Mouse (Mus musculus) layer of hippocampus, adult 2 months (tissue): ENCODE measurements around the gene Msh2. TPM values are rescaled to one million over a fixed set of nuclear protein-coding genes. Genes with fewer than 3 reads are reported as not detected.
"Not testable (repeated sequence)": the region's sequence is repeated elsewhere in the genome, so short reads cannot be mapped to it uniquely, and the experiment has no call there.

Experiments
- DNase-seq, 2 experiments: peaks; one replicate each; pipeline ENCODE4 v3.0.0; 2022; ENCODE audit warnings: low spot score in 2 of 2
- H3K27ac ChIP-seq: fragments of 200-600 bp; 2 replicates; pipeline ENCODE4 v1.8.1; 2022
- H3K4me3 ChIP-seq: fragments of 200-600 bp; 2 replicates; pipeline ENCODE4 v1.8.1; 2022; ENCODE audit warnings: mild to moderate bottlenecking
- CTCF ChIP-seq: fragments of 200-600 bp; conservative IDR thresholded peaks from 2 replicates; pipeline ENCODE4 v1.8.1; 2022; ENCODE audit warnings: antibody characterized with exemption, mild to moderate bottlenecking, moderate library complexity
- long read RNA-seq, 2 experiments: library from polyadenylated mRNA; stranded (forward); transcript quantifications; one replicate each; pipeline ENCODE4 v2.0.0; 2021; ENCODE audit warnings: borderline mapping rate in 2 of 2
- total RNA-seq, 2 experiments: library from RNA; stranded (reverse); gene quantifications; 2 replicates each; pipeline ENCODE4 v1.2.3; 2021

Gene Msh2
- total RNA-seq, result 10 to 100 TPM; 40.2 to 41.2 TPM
- long read RNA-seq, experiment 1, transcript Msh2-201 (16 exons, 3,283 nt), result major isoform, 49 of 70 reads
- long read RNA-seq, experiment 1, partial matches to known transcripts, result 5 of 70 reads
- long read RNA-seq, experiment 1, other reads (novel, unspliced or antisense), result 16 of 70 reads
- long read RNA-seq, experiment 2, transcript Msh2-201 (16 exons, 3,283 nt), result major isoform, 58 of 76 reads
- long read RNA-seq, experiment 2, partial matches to known transcripts, result 3 of 76 reads
- long read RNA-seq, experiment 2, other reads (novel, unspliced or antisense), result 14 of 76 reads

GRCm38 (mm10) chr17:87671890-87672660 lies at the start of gene Msh2:
Gene Msh2 (plus strand): TSS chr17:87672330.
- TF ChIP-seq CTCF, result peak; percentile 39
- peak within 1 kb of the TSS; percentile 86 for H3K4me3 ChIP-seq
- H3K27ac ChIP-seq, result peak within 1 kb of the TSS; percentile 82
- DNase-seq, result peak; percentile 97 to 98

DNA sequence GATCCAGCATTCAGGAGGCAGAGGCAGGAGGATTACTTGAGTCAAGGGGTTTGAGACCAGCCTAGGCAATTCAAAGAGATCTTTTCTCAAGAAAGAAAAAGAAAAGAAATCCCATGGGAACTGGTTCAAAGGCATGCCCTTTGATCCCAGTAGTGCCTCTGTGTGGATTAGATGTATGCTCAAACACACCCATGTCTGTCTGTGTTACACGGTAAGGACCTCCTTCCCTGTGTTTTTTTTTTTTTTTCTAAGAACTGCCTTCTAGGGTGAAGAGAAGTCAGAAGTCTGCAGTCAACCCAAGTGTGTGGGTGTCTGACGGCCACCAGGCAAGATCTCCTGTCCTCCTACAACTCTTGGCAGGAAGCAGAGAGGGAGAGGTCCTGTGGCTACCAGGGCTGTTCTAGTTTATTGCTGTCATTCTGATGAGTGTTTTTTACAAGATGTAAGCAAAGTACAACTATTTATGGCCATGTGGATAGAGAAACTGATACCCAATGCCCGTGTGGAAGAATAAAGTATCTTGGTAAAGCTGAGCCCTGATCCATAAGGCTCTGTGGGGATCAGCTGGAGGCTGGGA lies 46.5 kb upstream of the Msh2 start:
- Histone ChIP-seq H3K27ac (no peak overlapping the region), H3K4me3 (no peak overlapping the region)
- no peak for DNase-seq
- TF ChIP-seq CTCF, result no peak

DNA sequence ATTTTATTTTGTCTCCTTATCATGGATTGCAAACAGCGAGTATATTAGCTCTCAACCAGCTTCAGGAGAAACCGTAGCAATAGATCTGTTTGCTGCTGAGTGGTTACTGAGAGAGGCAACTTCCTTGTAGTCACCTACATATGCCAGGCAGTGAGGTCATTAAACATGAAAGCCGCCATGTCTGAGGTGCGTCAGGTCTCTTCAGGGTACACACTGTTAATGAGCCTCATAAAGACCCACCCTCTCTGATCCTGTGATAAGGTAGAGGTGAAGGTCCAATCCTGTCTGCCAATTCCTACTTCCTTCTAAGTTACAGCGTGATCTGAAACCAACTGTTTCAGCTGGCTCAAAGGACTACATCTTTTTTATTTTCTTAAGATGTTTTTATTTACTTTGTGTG lies 44.0 kb upstream of the Msh2 start:
- DNase-seq, result no peak
- TF ChIP-seq CTCF, result no peak
- Histone ChIP-seq H3K27ac (no peak overlapping the region), H3K4me3 (no peak overlapping the region)

DNA sequence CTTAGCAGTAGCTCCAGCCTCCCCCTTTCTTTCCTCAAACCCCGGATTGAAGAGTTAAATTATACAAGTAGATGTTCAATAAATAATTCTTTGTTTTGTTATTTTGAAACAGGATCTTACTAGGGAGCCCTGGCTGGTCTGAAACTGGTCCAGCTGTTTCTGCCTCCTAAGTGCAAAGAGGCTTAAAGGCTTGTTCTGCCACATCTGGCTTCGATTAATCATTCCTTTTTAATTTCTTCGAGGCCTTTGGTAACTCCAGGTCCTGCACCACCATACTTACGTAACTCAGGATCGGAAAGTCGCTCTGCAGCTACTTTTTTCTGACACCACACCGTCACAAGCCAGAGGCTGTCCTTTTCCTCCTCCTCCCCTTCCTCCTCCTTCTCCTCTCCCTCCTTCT lies 43.4 kb upstream of the Msh2 start:
- Histone ChIP-seq H3K4me3 (no peak overlapping the region), H3K27ac (no peak overlapping the region)
- no peak for TF ChIP-seq CTCF
- no peak for DNase-seq

DNA sequence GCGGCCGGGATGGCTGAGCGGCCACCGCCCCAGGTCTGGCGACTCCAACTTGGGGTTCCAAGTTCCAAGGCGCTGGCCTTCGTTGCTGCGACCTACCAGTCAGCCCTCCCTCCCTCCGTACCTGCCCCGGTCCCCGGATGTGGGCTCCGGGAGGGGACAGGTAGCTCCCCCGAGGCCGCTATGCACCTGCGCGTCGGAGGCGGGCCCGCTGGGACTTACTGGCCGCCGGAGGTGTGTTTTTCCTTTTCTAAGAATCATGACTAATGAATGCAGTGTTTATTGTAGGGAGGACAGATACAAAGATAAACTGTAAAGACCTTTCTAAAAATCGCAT lies 35.1 kb upstream of the Msh2 start:
- DNase-seq, result no peak
- TF ChIP-seq CTCF, result no peak
- H3K27ac ChIP-seq, result no peak overlapping the region
- peak overlapping the region; percentile 34; the same call in 1 of the 2 replicates for H3K4me3 ChIP-seq

GRCm38 (mm10) chr17:87639242-87639641 lies 32.9 kb upstream of the Msh2 start:
- 0 out of 2 replicates have a peak, but pooled peaks have one; percentile 19 for TF ChIP-seq CTCF
- no peak for DNase-seq
- H3K27ac ChIP-seq, result no peak overlapping the region

GRCm38 (mm10) chr17:87640272-87640671 lies 31.9 kb upstream of the Msh2 start:
- Histone ChIP-seq H3K4me3 (no peak overlapping the region), H3K27ac (no peak overlapping the region)
- no peak for TF ChIP-seq CTCF
- no peak for DNase-seq

More at GRCm38 (mm10) chr17:87639242-87639641, 32.9 kb upstream of the Msh2 start:
- H3K4me3 ChIP-seq, result no peak overlapping the region

GRCm38 (mm10) chr17:87641006-87641405 lies 31.1 kb upstream of the Msh2 start:
- no peak for TF ChIP-seq CTCF
- Histone ChIP-seq H3K4me3 (no peak overlapping the region), H3K27ac (no peak overlapping the region)
- DNase-seq, result no peak

- no peak for TF ChIP-seq CTCF
- no peak overlapping the region for H3K4me3 ChIP-seq
- no peak overlapping the region for H3K27ac ChIP-seq
- DNase-seq, result no peak
Observed at GRCm38 (mm10) chr17:87642744-87643143, 29.4 kb upstream of the Msh2 start.

DNA sequence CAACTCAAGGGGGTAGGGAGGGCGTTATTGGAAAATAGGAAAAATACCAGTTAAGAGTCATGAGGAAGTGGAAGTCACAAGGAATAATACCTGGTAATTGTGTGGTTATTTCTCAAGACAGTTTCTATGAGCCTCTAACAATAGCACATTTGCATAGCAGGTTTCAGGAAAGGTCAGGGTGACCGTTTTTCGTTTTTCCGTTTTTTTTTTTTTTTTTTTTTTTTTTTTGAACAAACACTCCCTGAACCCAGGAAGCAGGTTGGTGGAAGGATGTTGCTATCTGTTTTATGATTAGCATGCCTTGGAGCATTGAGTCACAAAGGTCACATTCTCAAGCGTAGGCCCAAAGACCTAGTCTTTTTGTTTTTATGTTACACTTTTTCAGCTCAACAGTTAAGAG lies 16.5 kb upstream of the Msh2 start:
- DNase-seq, H3K4me3 ChIP-seq, H3K27ac ChIP-seq: not testable (repeated sequence)

- peak; percentile 56 for TF ChIP-seq CTCF
- H3K27ac ChIP-seq, DNase-seq, H3K4me3 ChIP-seq: not testable (repeated sequence)
Observed at GRCm38 (mm10) chr17:87661958-87662573, 10.1 kb upstream of the Msh2 start.

DNA sequence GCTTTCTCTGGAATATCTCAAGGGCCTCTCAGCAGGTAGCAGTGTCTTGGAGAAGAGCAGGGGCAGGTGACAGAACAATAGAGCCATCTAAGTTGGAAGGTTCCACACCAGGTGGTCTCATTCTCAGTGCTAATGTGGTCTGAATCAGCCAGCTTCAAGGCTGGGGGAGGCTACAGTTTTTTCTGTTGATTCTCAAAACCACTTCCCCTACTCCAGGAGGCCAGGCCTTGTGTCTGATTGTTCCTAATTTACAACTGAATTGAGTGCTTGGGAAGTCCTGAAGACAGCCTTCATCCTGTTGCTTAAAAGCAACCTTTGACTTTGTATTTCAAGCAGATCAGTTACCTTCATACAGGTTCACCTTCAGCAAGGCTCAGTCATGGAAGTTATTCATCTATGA lies 7.9 kb upstream of the Msh2 start:
- Histone ChIP-seq H3K4me3 (no peak overlapping the region), H3K27ac (no peak overlapping the region)
- DNase-seq, result no peak
- TF ChIP-seq CTCF, result no peak
